Mouse (Mus musculus) stomach, embryonic 15.5 days (tissue): ENCODE data around the gene Kif21b. TPM values are rescaled to one million over a fixed set of nuclear protein-coding genes. Genes with fewer than 3 reads are reported as not detected.

Source experiments
- ATAC-seq: fragments of 200-750 bp; cut with Nextera tagmentation; 2 replicates; pipeline ENCODE4 v1.8.0; 2017; ENCODE audit warnings: low read depth, moderate number of reproducible peaks, moderate TSS enrichment; ENCODE audit not compliant: insufficient read depth, low FRiP score
- H3K27ac ChIP-seq: fragments of 300-500 bp; sonication (generic); 2 replicates; pipeline ENCODE4 v1.5.1; 2015; ENCODE audit warnings: mild to moderate bottlenecking, inconsistent platforms
- H3K27me3 ChIP-seq: fragments of 300-500 bp; sonication (generic); replicated peaks from 2 replicates; pipeline ENCODE4 v1.6.1; 2015; ENCODE audit warnings: inconsistent platforms
- H3K36me3 ChIP-seq: fragments of 300-500 bp; sonication (generic); 2 replicates; pipeline ENCODE4 v1.6.1; 2015; ENCODE audit warnings: inconsistent platforms
- H3K4me1 ChIP-seq: fragments of 300-500 bp; sonication (generic); 2 replicates; pipeline ENCODE4 v1.6.1; 2015; ENCODE audit warnings: inconsistent platforms
- H3K4me2 ChIP-seq: fragments of 300-500 bp; sonication (generic); 2 replicates; pipeline ENCODE4 v1.6.1; 2015; ENCODE audit warnings: mild to moderate bottlenecking, inconsistent platforms
- H3K4me3 ChIP-seq: fragments of 300-500 bp; sonication (generic); replicated peaks from 2 replicates; pipeline ENCODE4 v1.5.1; 2015; ENCODE audit warnings: inconsistent platforms
- H3K9ac ChIP-seq: fragments of 300-500 bp; sonication (generic); 2 replicates; pipeline ENCODE4 v1.6.1; 2015; ENCODE audit warnings: inconsistent platforms
- H3K9me3 ChIP-seq: fragments of 300-500 bp; sonication (generic); 2 replicates; pipeline ENCODE4 v1.6.1; 2016; ENCODE audit warnings: inconsistent platforms
- WGBS: fragments of 180-500 bp; shearing (Covaris S2); methylation state at CpG from one replicate; pipeline ENCODE4 v1.1.7; 2015; 5-methylcytosine and 5-hydroxymethylcytosine counted together
- polyA plus RNA-seq: library from polyadenylated mRNA; unstranded; fragments of >200 nt; fragmentation: Nextera tagmentation; extraction: Ambion mirVana; gene quantifications from 2 replicates; pipeline ENCODE4 v1.2.1, GENCODE M21; 2015

Gene Kif21b
- polyA plus RNA-seq, result 3.3 and 3.8 TPM in 2 replicates

GRCm38 (mm10) chr1:136130951-136131558 lies at the start of gene Kif21b:
TSS of gene Kif21b (plus strand) at chr1:136131389.
- H3K4me3 ChIP-seq, result peak within 1 kb of the TSS; percentile 80
- no peaks in the 10 kb centered on the region for H3K9me3 ChIP-seq
- peak; percentile 86 for ATAC-seq
- H3K4me2 ChIP-seq, result peak within 1 kb of the TSS; percentile 99
- 1% methylated on average over 38 of the region's 42 CpGs for WGBS
- H3K27me3 ChIP-seq, result no peaks in the 10 kb centered on the region
- H3K36me3 ChIP-seq, result no peaks in the 10 kb centered on the region
- peak within 1 kb of the TSS; percentile 58; the same call in 1 of the 2 replicates for H3K27ac ChIP-seq
- H3K4me1 ChIP-seq, result peaks cover 80% of the 10 kb centered on the region
- H3K9ac ChIP-seq, result peak within 1 kb of the TSS; percentile 74

DNA sequence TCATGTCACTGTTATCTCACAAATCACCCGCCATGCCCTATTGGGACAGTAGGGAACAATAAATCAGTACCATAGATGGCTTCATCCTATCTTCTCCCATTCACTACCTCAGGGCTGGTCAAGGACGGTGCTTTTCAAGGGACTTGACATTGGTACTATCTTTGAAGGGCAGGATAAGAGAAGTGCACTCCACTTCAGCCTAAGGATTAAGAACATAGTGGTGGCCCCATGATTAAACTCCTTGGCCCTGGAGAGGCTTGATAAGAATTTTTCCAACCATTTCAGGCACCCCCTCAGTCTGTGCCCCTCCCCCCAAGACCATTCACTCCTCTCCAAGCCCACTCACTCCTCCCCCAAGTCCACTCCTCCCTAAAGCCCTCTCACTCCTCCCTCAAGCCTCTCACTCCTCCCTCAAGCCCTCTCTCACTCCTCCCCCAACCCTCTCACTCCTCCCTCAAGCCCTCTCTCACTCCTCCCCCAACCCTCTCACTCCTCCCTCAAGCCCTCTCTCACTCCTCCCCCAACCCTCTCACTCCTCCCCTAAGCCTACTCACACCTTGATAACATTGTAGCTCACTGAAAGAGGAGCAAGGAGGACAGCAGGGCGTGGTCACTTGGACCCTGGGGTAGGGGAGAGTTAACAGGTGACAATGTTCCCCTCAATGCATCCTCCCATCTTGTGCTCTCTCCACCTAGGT lies 45.1 kb upstream of the Kif21b start:
- no peak overlapping the region for H3K9ac ChIP-seq
- H3K9me3 ChIP-seq, result no peaks in the 10 kb centered on the region
- H3K36me3 ChIP-seq, result no peaks in the 10 kb centered on the region
- no peak overlapping the region for H3K4me3 ChIP-seq
- no peak for ATAC-seq
- H3K27ac ChIP-seq, result no peak overlapping the region
- H3K27me3 ChIP-seq, result no peaks in the 10 kb centered on the region
- no peak overlapping the region for H3K4me2 ChIP-seq
- WGBS, result 77% methylated on average over 3 of the region's 3 CpGs
- no peaks in the 10 kb centered on the region for H3K4me1 ChIP-seq

DNA sequence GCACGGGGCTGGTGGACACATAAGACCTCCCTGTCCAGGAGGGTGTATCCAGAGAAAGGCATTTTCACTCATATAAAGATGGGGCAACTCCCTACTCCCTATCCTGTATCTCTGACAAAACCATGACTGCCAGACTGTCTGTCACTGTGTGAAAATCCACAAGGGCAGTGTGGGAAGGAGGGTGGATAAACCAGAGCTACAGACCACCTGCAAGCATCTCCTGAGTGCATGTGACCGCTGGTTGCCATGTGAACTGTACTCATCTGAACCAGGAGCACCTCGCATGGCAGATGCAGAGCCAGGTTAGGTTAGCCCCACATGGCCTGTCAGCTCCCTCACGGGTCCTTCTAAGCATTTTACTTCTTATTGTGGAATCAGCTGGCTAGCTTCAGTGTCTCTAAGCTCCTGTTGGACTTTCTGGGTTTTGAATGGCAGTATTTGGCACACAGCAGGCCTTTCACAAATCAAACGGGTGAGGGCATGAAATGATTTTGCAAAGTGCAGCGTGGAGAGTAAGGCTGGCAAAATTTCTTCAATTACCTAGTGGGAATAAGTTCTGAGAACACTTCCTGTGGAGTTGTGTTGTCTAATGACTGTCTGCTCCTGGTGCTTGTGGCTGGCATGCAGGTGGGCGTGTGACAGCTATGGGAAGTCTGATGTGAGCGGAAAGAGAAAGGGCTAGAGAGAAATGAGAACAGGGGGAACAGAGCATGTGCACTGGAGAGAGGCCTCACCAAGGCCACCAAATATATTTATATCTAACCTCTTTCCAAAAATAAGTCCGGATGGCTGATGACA lies 41.6 kb upstream of the Kif21b start:
- H3K27ac ChIP-seq, result no peak overlapping the region
- no peak overlapping the region for H3K4me3 ChIP-seq
- no peaks in the 10 kb centered on the region for H3K9me3 ChIP-seq
- 75% methylated on average over 9 of the region's 9 CpGs for WGBS
- no peak for ATAC-seq
- H3K4me2 ChIP-seq, result no peak overlapping the region
- no peaks in the 10 kb centered on the region for H3K27me3 ChIP-seq
- H3K9ac ChIP-seq, result no peak overlapping the region
- no peaks in the 10 kb centered on the region for H3K36me3 ChIP-seq
- H3K4me1 ChIP-seq, result no peaks in the 10 kb centered on the region

DNA sequence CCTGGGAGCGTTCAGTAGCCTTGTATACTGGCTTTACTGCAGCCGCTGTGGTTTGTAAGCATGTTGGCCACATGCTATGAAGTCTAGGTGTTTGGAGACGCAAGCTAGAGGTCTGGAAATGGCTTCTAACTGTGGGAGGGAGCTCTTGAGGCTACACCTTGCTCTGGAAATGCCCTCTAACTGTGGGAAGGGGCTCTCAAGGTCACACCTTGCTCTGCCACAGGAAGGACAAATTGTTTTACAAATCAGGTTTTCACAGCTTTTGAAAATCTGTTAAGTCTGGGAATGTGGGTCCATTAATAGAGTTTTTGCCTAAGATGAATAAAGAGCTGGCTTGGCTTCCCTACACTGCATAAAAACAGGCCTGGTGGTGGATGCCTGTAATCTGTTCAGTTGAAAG lies 37.5 kb upstream of the Kif21b start:
- Histone ChIP-seq H3K4me1 (no peaks in the 10 kb centered on the region), H3K9me3 (no peaks in the 10 kb centered on the region), H3K4me2 (no peak overlapping the region), H3K27me3 (no peaks in the 10 kb centered on the region), H3K4me3 (no peak overlapping the region), H3K27ac (no peak overlapping the region), H3K9ac (no peak overlapping the region), H3K36me3 (no peaks in the 10 kb centered on the region)
- ATAC-seq, result no peak
- WGBS, result 68% methylated on average over 3 of the region's 3 CpGs

DNA sequence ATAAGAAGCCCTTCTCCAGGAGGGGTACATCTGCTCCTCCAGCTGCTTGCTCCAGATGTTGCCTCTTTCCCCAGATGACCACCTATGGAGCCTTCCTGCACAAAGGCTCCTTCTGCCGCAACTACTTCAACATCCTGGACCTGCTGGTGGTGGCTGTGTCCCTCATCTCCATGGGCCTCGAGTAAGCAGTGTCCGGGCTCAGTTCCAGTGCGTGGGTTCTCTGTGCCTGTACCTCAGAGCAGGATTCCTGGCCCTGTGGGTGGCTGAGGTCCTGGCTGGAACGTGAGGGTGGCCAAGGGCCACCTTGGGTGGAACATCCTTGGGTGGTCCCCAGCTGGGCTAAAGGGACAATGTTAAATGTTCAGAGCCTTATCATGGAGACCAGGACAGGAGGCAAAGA lies 36.4 kb upstream of the Kif21b start:
- 81% methylated on average over 5 of the region's 5 CpGs for WGBS
- Histone ChIP-seq H3K27me3 (no peaks in the 10 kb centered on the region), H3K4me3 (no peak overlapping the region), H3K4me1 (no peaks in the 10 kb centered on the region), H3K36me3 (no peaks in the 10 kb centered on the region), H3K9me3 (no peaks in the 10 kb centered on the region), H3K9ac (no peak overlapping the region), H3K4me2 (no peak overlapping the region), H3K27ac (no peak overlapping the region)
- no peak for ATAC-seq

DNA sequence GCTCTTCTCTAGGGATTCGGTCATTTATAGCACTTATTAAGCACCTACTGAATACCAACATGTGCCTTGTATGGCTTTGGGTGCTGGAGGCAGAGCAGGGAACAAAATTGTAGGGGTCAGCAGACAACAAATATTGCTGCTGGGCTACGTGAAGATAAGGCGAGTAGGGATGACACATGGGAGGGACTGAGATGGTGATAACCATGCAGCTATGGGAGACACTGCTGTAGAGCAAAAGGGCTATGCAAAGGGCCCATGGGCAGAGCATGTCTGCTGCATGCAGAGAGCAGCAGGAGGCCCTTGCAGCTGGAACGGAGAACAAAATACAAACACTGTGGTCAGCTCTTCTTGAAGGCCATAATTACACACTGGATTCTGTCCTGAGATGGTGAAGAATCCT lies 29.1 kb upstream of the Kif21b start:
- 60% methylated on average over 4 of the region's 4 CpGs for WGBS
- no peak overlapping the region for H3K4me3 ChIP-seq

GRCm38 (mm10) chr1:136102551-136102950 lies 28.6 kb upstream of the Kif21b start:
- Histone ChIP-seq H3K27ac (no peak overlapping the region), H3K9ac (no peak overlapping the region), H3K36me3 (no peaks in the 10 kb centered on the region), H3K9me3 (no peaks in the 10 kb centered on the region), H3K4me3 (no peak overlapping the region), H3K4me1 (no peaks in the 10 kb centered on the region), H3K4me2 (no peak overlapping the region), H3K27me3 (no peaks in the 10 kb centered on the region)
- WGBS, result 67% methylated on average over 3 of the region's 3 CpGs
- ATAC-seq, result no peak

More for the DNA sequence above, 29.1 kb upstream of the Kif21b start:
- Histone ChIP-seq H3K27me3 (no peaks in the 10 kb centered on the region), H3K9ac (no peak overlapping the region), H3K4me1 (no peaks in the 10 kb centered on the region), H3K27ac (no peak overlapping the region), H3K9me3 (no peaks in the 10 kb centered on the region), H3K4me2 (no peak overlapping the region), H3K36me3 (no peaks in the 10 kb centered on the region)
- no peak for ATAC-seq

DNA sequence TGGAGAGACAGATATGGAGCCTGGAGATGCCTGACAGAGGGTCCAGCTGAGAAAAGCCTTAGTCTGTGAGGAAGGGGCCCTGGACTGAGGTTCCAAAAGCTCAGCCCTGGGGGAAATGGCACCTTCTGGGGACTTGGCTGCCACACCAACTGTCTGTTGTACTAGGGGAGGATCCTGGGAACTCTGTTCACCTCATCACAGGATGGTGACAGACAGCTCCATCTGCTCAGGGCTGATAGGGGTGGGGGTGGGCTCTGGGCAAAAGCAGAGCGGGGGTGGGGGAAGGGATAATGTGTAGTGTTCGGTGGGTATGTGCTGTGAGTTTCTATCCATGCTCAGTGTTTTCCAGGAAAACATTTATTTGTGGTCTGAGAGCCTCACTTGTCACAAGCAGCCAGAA lies 28.2 kb upstream of the Kif21b start:
- WGBS, result 52% methylated on average over 2 of the region's 2 CpGs
- H3K4me3 ChIP-seq, result no peak overlapping the region
- H3K4me2 ChIP-seq, result no peak overlapping the region
- no peaks in the 10 kb centered on the region for H3K36me3 ChIP-seq
- no peak for ATAC-seq
- no peak overlapping the region for H3K9ac ChIP-seq
- no peaks in the 10 kb centered on the region for H3K9me3 ChIP-seq
- H3K4me1 ChIP-seq, result no peaks in the 10 kb centered on the region
- H3K27ac ChIP-seq, result no peak overlapping the region
- no peaks in the 10 kb centered on the region for H3K27me3 ChIP-seq

DNA sequence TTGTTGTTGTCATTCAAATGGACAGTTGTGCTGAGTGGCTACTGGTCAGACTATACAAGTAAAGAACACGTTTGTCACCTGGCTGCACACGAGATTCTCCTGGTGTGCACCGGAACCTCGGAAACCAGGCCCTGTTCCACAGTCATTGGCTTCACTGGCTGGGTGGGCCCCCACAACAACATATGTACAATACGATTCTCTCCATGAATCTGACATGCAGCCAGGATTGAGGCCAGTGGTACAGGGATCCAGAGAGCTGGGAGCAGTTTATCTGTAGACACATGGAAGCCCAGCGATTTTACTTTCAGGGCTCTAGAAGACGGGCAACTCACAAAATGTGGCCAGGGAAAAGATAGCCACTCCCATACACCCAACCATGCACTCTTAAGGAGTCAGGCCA lies 27.5 kb upstream of the Kif21b start:
- no peak overlapping the region for H3K9ac ChIP-seq
- H3K4me1 ChIP-seq, result no peaks in the 10 kb centered on the region
- H3K9me3 ChIP-seq, result no peaks in the 10 kb centered on the region
- H3K4me2 ChIP-seq, result no peak overlapping the region
- 85% methylated on average over 7 of the region's 7 CpGs for WGBS
- ATAC-seq, result no peak
- H3K27me3 ChIP-seq, result no peaks in the 10 kb centered on the region
- no peak overlapping the region for H3K27ac ChIP-seq
- H3K4me3 ChIP-seq, result no peak overlapping the region
- no peaks in the 10 kb centered on the region for H3K36me3 ChIP-seq

DNA sequence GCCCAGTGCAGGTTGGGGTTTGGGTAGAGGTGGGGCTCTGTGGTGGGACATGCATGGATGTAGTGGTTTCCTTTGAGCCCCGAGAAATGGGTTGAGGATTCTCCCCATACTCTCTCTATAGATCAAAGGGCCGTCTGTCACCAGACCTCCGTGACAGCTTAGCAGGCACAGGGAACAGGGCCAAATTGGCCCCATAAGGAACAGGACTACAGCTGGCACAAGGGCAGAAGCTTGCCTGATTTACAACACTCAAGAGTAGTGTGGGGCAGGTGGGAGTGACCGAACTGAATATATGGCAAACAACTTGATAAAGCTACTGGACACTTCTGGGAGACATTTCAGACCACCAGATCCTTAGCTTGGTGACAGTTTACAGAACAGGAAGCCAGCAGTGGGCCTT lies 26.4 kb upstream of the Kif21b start:
- Histone ChIP-seq H3K4me3 (no peak overlapping the region), H3K27ac (no peak overlapping the region), H3K4me1 (no peaks in the 10 kb centered on the region), H3K27me3 (no peaks in the 10 kb centered on the region), H3K9me3 (no peaks in the 10 kb centered on the region), H3K9ac (no peak overlapping the region), H3K4me2 (no peak overlapping the region), H3K36me3 (no peaks in the 10 kb centered on the region)
- no peak for ATAC-seq
- WGBS, result 50% methylated on average over 4 of the region's 4 CpGs

DNA sequence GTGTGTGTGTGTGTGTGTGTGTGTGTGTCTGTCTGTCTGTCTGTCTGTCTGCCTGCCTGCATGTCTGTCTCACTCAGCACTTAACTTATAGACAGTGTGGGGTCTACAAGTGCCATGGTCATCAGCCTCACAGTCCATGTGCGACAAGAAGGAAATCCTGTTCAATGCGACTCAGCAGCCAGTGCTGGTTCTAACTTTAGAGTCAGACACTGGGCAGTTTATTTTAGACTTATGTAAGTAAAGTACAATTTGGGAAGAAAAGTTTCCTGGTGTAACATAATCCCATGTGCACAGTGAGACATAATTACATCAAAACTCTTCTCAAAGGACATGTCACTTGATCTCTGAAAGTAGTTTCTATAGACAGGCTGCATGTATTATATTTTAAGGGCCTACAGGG lies 21.7 kb upstream of the Kif21b start:
- no peaks in the 10 kb centered on the region for H3K4me1 ChIP-seq
- ATAC-seq, result no peak
- H3K36me3 ChIP-seq, result no peaks in the 10 kb centered on the region
- no peak overlapping the region for H3K4me3 ChIP-seq
- H3K27ac ChIP-seq, result no peak overlapping the region
- H3K9ac ChIP-seq, result no peak overlapping the region
- H3K4me2 ChIP-seq, result no peak overlapping the region
- no peaks in the 10 kb centered on the region for H3K9me3 ChIP-seq
- no peaks in the 10 kb centered on the region for H3K27me3 ChIP-seq
- 77% methylated on average over 2 of the region's 2 CpGs for WGBS

DNA sequence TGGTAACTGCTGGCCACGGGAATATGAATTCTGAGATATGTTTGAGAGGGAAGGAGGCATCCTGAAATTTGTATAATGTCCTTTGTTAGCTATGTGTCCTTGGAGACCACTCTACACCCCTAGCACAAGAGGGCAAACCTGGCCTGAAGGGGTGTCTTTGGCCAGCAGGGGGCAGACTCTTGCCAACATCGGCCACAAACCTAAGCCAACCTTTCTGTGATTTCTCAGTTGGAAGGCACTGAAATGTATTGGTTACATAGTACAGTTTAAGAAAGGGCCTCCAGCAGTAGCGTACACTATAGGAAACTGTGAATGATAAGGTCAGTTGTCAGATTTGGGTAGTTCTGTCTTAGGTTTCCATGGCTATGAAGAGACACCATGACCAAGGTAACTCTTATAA lies 15.0 kb upstream of the Kif21b start:
- Histone ChIP-seq H3K27ac (no peak overlapping the region), H3K9ac (no peak overlapping the region), H3K4me3 (no peak overlapping the region), H3K36me3 (no peaks in the 10 kb centered on the region), H3K4me1 (0 out of 2 replicates have a peak, but pooled peaks cover 4% of the 10 kb centered on the region), H3K9me3 (no peaks in the 10 kb centered on the region), H3K27me3 (no peaks in the 10 kb centered on the region), H3K4me2 (no peak overlapping the region)
- no peak for ATAC-seq
- 28% methylated on average over 3 of the region's 3 CpGs for WGBS
